Mouse (Mus musculus) heart, adult 2 months (tissue): ENCODE measurements around the gene Cd81. TPM values are rescaled to one million over a fixed set of nuclear protein-coding genes. Genes with fewer than 3 reads are reported as not detected.
A peak's percentile ranks its signal among the peaks of the same experiment; 100 is the strongest.

Experiments used
- DNase-seq, 2 experiments: peaks; one replicate each; pipeline ENCODE4 v3.0.0; 2021
- H3K27ac ChIP-seq: fragments of 200-600 bp; 2 replicates; pipeline ENCODE4 v1.8.1; 2022
- H3K27me3 ChIP-seq: fragments of 200-500 bp; 2 replicates; pipeline ENCODE4 v1.6.1; 2012; ENCODE audit warnings: mild to moderate bottlenecking, low read length, inconsistent platforms, mixed read lengths; ENCODE audit not compliant: control insufficient read depth, insufficient read depth
- H3K36me3 ChIP-seq: fragments of 200-500 bp; 2 replicates; pipeline ENCODE4 v1.6.1; 2012; ENCODE audit warnings: low read length, inconsistent platforms; ENCODE audit not compliant: control insufficient read depth, insufficient read depth
- H3K4me1 ChIP-seq: fragments of 200-500 bp; 2 replicates; pipeline ENCODE4 v1.6.1; 2011; ENCODE audit warnings: low read length; ENCODE audit not compliant: control insufficient read depth, insufficient read depth
- H3K4me3 ChIP-seq: fragments of 200-600 bp; 2 replicates; pipeline ENCODE4 v1.8.1; 2022
- H3K79me2 ChIP-seq: fragments of 200-500 bp; replicated peaks from 2 replicates; pipeline ENCODE4 v1.6.1; 2012; ENCODE audit warnings: mild to moderate bottlenecking, inconsistent platforms, low read length, moderate library complexity, mixed read lengths; ENCODE audit not compliant: control insufficient read depth, insufficient read depth
- H3K9ac ChIP-seq: fragments of 200-500 bp; 2 replicates; pipeline ENCODE4 v1.6.1; 2012; ENCODE audit warnings: low read depth, mild to moderate bottlenecking, control low read depth, inconsistent platforms, low read length, mixed read lengths
- CTCF ChIP-seq: fragments of 200-600 bp; IDR thresholded peaks from 2 replicates; pipeline ENCODE4 v1.8.1; 2022; ENCODE audit warnings: antibody characterized with exemption, mild to moderate bottlenecking, moderate library complexity
- EP300 ChIP-seq: fragments of 200-500 bp; IDR thresholded peaks from 2 replicates; pipeline ENCODE4 v1.6.1; 2011; ENCODE audit warnings: low read depth, low read length, control low read depth; ENCODE audit not compliant: insufficient read depth
- POLR2A ChIP-seq: fragments of 200-500 bp; IDR thresholded peaks from 2 replicates; pipeline ENCODE4 v1.6.1; 2011; ENCODE audit warnings: mild to moderate bottlenecking, low read depth, low read length, control low read depth; ENCODE audit not compliant: insufficient read depth
- WGBS: fragments of 180-500 bp; shearing (Covaris S2); methylation state at CpG from one replicate; pipeline ENCODE4 v1.1.7; 2018; 5-methylcytosine and 5-hydroxymethylcytosine counted together
- intact Hi-C: fragments of 180-260 bp; cut with DNase I; formaldehyde crosslinking; loops from one replicate; pipeline ENCODE4 v1.15.1; 2025
- polyA plus RNA-seq: library from polyadenylated mRNA; depleted of rRNA; stranded (reverse); fragments of >200 nt; gene quantifications from 2 replicates; pipeline ENCODE4 v1.2.3, GENCODE M21; 2012
- total RNA-seq, 2 experiments: library from RNA; stranded (reverse); gene quantifications; 2 replicates each; pipeline ENCODE4 v1.2.3; 2021

Cd81 gene
- total and polyA plus RNA-seq, 3 experiments: 424 to 641 (median 434) TPM

DNA sequence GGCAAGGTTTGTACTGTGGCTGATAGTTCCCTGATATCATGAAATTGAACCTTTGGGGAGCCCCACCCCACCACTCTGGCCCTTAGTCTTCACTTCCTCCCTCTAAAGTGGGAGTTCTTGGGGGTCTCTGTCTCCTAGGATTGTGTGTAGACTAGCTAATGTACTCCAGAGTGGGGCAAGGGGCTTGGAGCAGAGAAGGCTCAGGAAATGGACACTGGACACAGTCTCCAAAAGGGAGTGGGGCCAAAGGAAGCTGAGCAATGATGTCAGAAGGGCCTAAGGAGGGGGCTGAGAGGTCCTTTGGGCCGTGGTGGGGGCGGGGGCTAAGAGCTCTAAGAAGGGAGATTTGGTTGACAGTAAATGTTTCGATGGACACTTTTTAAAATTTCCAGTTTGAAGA is 2.5 kb downstream of the Cd81 start:
- H3K27me3 ChIP-seq: no peaks in the 10 kb centered on the region
- no peak for TF ChIP-seq CTCF
- no peak for TF ChIP-seq EP300
- no peak for TF ChIP-seq POLR2A
- DNase-seq: no peak
- intact Hi-C loops: loop anchor here (2.0 kb wide), 1 partner anchor 14 kb away; the partner anchor contains the start of gene Tssc4
- peaks cover 51% of the 10 kb centered on the region for H3K4me1 ChIP-seq
- H3K27ac ChIP-seq: peak overlapping the region; percentile 100
- H3K4me3 ChIP-seq: peak overlapping the region; percentile 77
- H3K79me2 ChIP-seq: peaks cover 7% of the 10 kb centered on the region
- 17% methylated on average over 3 of the region's 3 CpGs for WGBS
- peaks cover 14% of the 10 kb centered on the region for H3K36me3 ChIP-seq
- peak overlapping the region; percentile 98 for H3K9ac ChIP-seq

DNA sequence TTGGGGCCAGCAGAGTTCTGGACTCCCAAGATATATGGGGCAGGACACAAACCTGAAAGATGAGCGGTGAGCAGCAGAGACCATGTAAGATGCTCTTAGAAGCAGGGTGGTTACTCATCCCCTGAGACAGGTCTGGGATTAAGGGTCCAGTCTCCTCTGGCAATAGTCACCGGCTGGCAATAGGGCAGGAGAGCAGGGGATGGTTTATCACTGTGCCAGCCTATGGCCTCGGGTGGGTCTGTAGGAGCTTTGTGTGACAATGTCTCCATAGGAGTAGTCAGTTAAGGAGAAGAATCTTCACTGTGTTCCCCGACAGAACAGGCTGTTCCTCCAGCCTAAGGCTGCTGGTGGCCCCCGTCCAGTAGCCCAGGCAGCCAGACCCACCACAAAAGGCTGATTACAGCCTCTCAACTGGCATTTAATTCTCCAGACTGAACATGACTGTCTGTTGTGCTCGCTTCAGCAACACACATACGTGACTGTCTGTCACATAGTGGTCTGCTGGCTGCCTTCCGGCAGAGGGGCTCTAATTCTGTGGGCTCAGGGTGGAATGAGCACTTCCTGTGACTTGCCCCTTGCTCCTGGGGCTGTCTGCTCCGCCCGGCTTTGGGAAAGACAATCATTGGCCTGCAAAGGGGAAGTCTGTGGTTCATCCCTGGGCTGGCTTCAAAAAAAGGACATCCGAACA is 3.1 kb downstream of the Cd81 start:
- 9% methylated on average over 11 of the region's 11 CpGs for WGBS
- H3K9ac ChIP-seq: peak overlapping the region; percentile 37
- peaks cover 7% of the 10 kb centered on the region for H3K79me2 ChIP-seq
- intact Hi-C loops: loop anchor here (2.0 kb wide), 1 partner anchor 13 kb away; the partner anchor contains the start of gene Tssc4
- H3K4me3 ChIP-seq: peak overlapping the region; percentile 77
- no peaks in the 10 kb centered on the region for H3K27me3 ChIP-seq
- peak overlapping the region; percentile 100 for H3K27ac ChIP-seq
- TF ChIP-seq POLR2A (0 out of 2 replicates have a peak, but pooled peaks have one; percentile 23), EP300 (no peak)
- peaks cover 15% of the 10 kb centered on the region for H3K36me3 ChIP-seq
- H3K4me1 ChIP-seq: peaks cover 52% of the 10 kb centered on the region
- peak; percentile 42 for DNase-seq

- H3K9ac ChIP-seq: peak overlapping the region; percentile 26; the same call in 1 of the 2 replicates
- H3K4me1 ChIP-seq: peaks cover 55% of the 10 kb centered on the region
- WGBS: 34% methylated on average over 5 of the region's 5 CpGs
- peaks cover 7% of the 10 kb centered on the region for H3K79me2 ChIP-seq
- DNase-seq: no peak
- H3K27ac ChIP-seq: peak overlapping the region; percentile 92
- peaks cover 18% of the 10 kb centered on the region for H3K36me3 ChIP-seq
- intact Hi-C loops: no loop called here
- TF ChIP-seq CTCF (no peak), POLR2A (no peak), EP300 (no peak)
- no peak overlapping the region; the same call in 1 of the 2 replicates for H3K4me3 ChIP-seq
- H3K27me3 ChIP-seq: no peaks in the 10 kb centered on the region
These were observed 4.5 kb downstream of the Cd81 start for GRCm38 (mm10) chr7:143057023-143057422.

DNA sequence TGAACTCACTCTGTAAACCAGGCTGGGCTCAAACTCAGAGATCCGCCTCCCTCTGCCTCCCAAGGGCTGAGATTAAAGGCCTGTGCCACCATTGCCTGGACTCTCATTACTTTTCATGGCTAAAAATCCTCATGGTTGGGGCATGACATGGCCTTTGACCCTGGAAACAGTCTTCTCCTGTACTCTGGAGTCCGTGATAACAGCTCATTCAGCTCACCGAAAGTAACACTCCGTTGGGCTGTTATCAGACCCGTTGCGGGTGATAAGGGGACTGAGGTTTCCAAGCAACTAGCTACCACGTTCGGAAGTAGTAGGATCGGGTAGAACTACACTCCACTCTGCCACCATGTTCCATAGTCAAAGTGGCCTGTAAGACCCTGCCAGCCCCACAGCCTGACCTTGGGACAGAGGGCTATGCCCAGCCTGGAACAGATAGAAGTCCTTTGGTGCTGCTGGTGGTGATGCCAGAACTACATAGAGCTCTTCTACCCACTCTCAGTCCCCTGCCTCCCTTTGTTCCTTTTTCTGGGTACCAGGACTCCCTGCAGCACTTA is 5.2 kb downstream of the Cd81 start:
- H3K27ac ChIP-seq: peak overlapping the region; percentile 92
- H3K36me3 ChIP-seq: peaks cover 20% of the 10 kb centered on the region
- 11% methylated on average over 9 of the region's 9 CpGs for WGBS
- peaks cover 57% of the 10 kb centered on the region for H3K4me1 ChIP-seq
- TF ChIP-seq EP300: no peak
- TF ChIP-seq CTCF: no peak
- TF ChIP-seq POLR2A: no peak
- no peaks in the 10 kb centered on the region for H3K27me3 ChIP-seq
- H3K9ac ChIP-seq: peak overlapping the region; percentile 26
- peaks cover 7% of the 10 kb centered on the region for H3K79me2 ChIP-seq
- intact Hi-C loops: loop anchor here (2.0 kb wide), 2 partner anchors 15 to 29 kb away; no protein-coding TSS in a partner anchor
- peak overlapping the region; percentile 34 for H3K4me3 ChIP-seq
- DNase-seq: peak in 1 of 2 experiments; percentile 50

GRCm38 (mm10) chr7:143058221-143058697 is 5.7 kb downstream of the Cd81 start:
- Histone ChIP-seq H3K4me3 (peak overlapping the region; percentile 34), H3K79me2 (peaks cover 7% of the 10 kb centered on the region), H3K36me3 (peaks cover 22% of the 10 kb centered on the region), H3K9ac (peak overlapping the region; percentile 26), H3K4me1 (peaks cover 60% of the 10 kb centered on the region), H3K27me3 (no peaks in the 10 kb centered on the region), H3K27ac (peak overlapping the region; percentile 92)
- 12% methylated on average over 5 of the region's 5 CpGs for WGBS
- peak; percentile 59 to 68 for DNase-seq
- TF ChIP-seq CTCF: no peak
- peak; percentile 47; the same call in 1 of the 2 replicates for TF ChIP-seq EP300
- TF ChIP-seq POLR2A: 0 out of 2 replicates have a peak, but pooled peaks have one; percentile 3
- intact Hi-C loops: loop anchor here (2.0 kb wide), 2 partner anchors 15 to 29 kb away; no protein-coding TSS in a partner anchor
